Mouse (Mus musculus): ENCODE data around the gene Per3.

Per3 gene

GRCm38 (mm10) chr4:150958536-150958935, 85.9 kb downstream of the Per3 start:
- DNase-seq (ENCODE audit: low spot score in 2 of 2): no peak

- DNase-seq (ENCODE audit: low spot score in 2 of 2): no peak
Observed at GRCm38 (mm10) chr4:150957106-150957458, 87.4 kb downstream of the Per3 start.

GRCm38 (mm10) chr4:150956369-150957105, 87.9 kb downstream of the Per3 start:
- peak in 1 of 2 experiments; percentile 40 for DNase-seq (ENCODE audit: low spot score in 2 of 2)

Data from right cerebral cortex, postnatal 10 days (tissue).